Mouse (Mus musculus): Measurements from ENCODE around the gene BC028528. TPM values are rescaled to one million over a fixed set of nuclear protein-coding genes. Genes with fewer than 3 reads are reported as not detected.
A peak's percentile ranks its signal among the peaks of the same experiment; 100 is the strongest.

The BC028528 gene
- polyA plus RNA-seq (2012; rRNA removed): 14.2 and 15.6 TPM in 2 replicates

DNA sequence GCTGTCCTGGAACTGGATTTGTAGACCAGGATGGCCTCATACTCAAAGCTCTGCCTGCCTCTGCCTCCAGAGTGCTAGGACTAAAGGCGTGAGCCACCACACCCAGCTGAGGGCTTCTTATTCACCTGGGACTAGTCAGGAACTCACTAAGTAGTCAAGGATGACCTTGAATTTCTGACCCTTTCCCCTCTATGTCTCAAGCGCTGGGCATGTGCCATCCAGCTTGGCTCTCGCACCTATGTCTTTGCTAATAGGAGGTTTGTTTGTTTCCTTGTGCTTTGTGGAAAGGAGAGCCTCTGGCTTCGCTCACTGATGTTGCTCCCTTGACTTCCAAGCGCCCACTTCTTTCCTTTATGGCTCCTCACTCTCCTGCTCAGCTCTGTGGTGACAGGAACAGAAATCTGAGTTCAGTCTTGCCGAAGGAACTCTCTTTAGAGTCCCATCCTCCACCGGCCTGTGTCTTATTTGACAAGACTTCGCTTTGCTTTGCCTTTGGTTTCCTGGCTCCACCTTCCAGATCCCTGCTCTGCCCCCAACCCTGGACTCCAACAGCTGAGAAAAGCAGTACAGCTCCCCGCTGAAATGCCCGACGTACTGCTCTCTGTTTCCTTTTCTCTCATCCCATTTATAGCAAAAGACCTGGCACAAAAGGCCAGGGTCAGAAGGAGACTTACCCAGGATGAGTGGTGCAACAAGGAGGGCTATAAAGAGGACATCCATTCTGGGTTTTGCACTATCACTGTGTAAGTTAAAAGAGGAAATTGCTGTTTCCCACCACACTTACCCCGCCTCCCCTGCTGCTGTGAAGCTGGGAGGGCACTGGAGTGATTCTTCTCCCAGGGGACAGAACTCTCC is at the start of gene BC028528:
Gene BC028528 (minus strand): TSS at position 795 of the 855 bp plus-strand sequence.
- Histone ChIP-seq H3K27ac (ENCODE audit: insufficient read depth, low read length) (peak within 1 kb of the TSS; percentile 90), H3K4me3 (ENCODE audit: insufficient read depth, low read length) (peak within 1 kb of the TSS; percentile 8), H3K4me1 (ENCODE audit: control insufficient read depth, insufficient read depth, low read length) (0 out of 2 replicates have a peak, but pooled peaks cover 3% of the 10 kb centered on the region)
- no peak for TF ChIP-seq CTCF (IDR thresholded peaks at IDR 0.05; ENCODE audit: extremely low read depth, insufficient read depth, low read length)

DNA sequence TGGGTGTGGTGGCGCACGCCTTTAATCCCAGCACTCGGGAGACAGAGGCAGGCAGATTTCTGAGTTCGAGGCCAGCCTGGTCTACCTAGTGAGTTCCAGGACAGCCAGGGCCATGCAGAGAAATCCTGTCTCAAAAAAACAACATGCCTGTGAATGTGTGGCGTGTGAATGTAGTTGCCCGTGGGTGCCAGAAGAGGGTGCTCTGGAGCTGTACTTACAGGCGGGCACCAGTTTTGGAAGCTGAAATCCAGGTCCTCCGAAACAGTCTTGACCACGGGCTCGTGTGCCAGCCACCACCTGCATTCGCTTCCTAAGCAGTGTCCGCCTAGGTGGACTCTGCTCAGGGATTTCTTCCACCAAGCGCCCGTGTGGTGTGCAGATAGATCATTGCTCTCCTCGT is 47.0 kb upstream of the BC028528 start:
- Histone ChIP-seq H3K4me3 (ENCODE audit: insufficient read depth, low read length) (no peak overlapping the region), H3K27ac (ENCODE audit: insufficient read depth, low read length) (no peak overlapping the region), H3K4me1 (ENCODE audit: control insufficient read depth, insufficient read depth, low read length) (no peaks in the 10 kb centered on the region)
- TF ChIP-seq POLR2A (IDR thresholded peaks at IDR 0.05; ENCODE audit: extremely low read depth, insufficient read depth, low read length) (no peak), CTCF (IDR thresholded peaks at IDR 0.05; ENCODE audit: extremely low read depth, insufficient read depth, low read length) (0 out of 2 replicates have a peak, but pooled peaks have one; percentile 10)

DNA sequence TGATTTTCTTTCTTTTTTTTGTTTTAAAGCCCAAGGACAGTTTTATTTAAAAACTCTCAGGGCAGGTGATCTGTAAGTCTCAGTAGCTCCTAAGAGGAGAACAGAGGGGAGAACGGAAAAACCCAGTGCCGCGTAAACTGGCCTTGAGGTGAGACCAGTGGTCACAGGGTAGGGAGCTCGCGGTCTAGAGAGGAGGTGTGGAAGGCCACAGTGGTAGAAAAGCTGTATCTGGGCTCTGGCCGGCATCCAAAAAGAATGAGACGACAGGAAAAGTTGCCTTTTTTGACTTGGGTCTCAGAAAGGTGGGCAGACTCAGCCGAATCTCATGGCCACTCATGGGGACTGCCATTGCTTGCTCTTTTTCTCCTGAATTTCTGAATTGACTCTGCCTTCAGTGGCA is 46.4 kb upstream of the BC028528 start:
- Histone ChIP-seq H3K4me1 (ENCODE audit: control insufficient read depth, insufficient read depth, low read length) (no peaks in the 10 kb centered on the region), H3K4me3 (ENCODE audit: insufficient read depth, low read length) (no peak overlapping the region), H3K27ac (ENCODE audit: insufficient read depth, low read length) (no peak overlapping the region)
- TF ChIP-seq CTCF (IDR thresholded peaks at IDR 0.05; ENCODE audit: extremely low read depth, insufficient read depth, low read length): no peak
- TF ChIP-seq POLR2A (IDR thresholded peaks at IDR 0.05; ENCODE audit: extremely low read depth, insufficient read depth, low read length): no peak

DNA sequence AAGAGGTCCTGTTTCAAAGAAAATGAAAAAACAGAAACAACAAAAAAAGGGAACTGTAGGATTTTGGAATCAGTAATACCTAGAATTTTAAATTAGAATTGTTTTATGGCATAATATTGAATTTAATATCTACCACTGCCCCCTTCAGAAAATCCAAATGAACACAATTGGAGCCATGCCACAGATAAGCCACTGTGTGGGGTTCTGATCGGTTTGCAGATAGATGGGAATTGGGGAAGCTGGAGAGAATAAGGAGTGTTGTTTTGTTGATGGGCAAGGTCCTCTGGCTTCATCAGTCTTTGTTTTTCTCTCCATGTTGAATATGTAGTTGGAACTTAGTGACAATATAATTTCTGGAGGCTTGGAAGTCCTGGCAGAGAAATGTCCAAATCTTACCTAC is 42.6 kb upstream of the BC028528 start:
- H3K4me1 ChIP-seq (ENCODE audit: control insufficient read depth, insufficient read depth, low read length): no peaks in the 10 kb centered on the region
- TF ChIP-seq POLR2A (IDR thresholded peaks at IDR 0.05; ENCODE audit: extremely low read depth, insufficient read depth, low read length): no peak
- TF ChIP-seq CTCF (IDR thresholded peaks at IDR 0.05; ENCODE audit: extremely low read depth, insufficient read depth, low read length): no peak
- H3K4me3 ChIP-seq (ENCODE audit: insufficient read depth, low read length): no peak overlapping the region
- no peak overlapping the region for H3K27ac ChIP-seq (ENCODE audit: insufficient read depth, low read length)

DNA sequence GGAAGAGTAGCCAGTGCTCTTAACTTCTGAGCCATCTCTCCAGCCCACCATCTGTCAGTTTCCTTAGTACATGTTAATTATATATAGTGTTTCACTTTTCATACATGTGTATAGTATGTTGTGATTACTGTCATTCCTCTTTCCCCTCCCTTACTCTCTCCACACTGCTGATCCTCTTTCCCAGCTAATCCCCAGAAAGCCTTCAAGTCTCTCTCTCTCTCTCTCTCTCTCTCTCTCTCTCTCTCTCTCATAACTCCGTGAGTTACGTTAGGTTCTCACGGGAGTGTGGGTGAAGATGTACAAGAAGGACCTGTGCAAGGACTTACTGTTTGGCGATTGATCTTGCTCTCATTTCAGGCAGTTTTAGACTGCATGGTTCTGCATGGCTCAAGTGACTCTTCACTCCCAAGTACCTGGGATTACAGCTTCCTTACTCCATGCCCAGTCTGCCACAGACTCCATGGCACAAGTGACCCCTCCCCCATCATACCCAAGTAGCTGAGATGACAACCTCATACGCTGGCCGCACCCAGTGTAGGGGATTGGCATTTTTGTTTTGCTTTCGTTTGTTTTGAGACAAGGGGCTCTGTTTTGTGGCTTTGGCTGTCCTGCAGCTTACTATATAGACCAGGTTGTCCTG is 41.4 kb upstream of the BC028528 start:
- Histone ChIP-seq H3K4me3 (ENCODE audit: insufficient read depth, low read length) (no peak overlapping the region), H3K27ac (ENCODE audit: insufficient read depth, low read length) (no peak overlapping the region), H3K4me1 (ENCODE audit: control insufficient read depth, insufficient read depth, low read length) (no peaks in the 10 kb centered on the region)
- TF ChIP-seq CTCF (IDR thresholded peaks at IDR 0.05; ENCODE audit: extremely low read depth, insufficient read depth, low read length) (no peak), POLR2A (IDR thresholded peaks at IDR 0.05; ENCODE audit: extremely low read depth, insufficient read depth, low read length) (no peak)

DNA sequence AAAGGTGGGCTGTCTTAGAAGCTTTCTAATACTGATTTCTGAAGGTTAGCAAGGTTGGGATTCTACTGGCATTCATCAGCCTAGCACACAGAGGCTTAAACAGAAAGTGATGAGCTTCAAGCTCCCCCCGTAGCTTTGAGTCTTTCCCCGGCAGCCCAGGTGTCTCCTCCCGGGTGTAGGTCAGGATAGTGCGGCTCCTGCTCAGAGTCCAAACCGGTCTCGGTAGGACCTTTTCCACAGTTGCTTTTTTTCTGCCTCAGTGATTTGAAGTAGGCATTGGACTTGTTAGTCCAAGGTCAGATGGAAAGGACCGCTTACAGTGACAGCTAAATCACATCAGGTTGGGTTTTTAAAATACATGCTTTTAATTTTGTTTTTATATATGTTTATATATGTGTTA is 40.8 kb upstream of the BC028528 start:
- Histone ChIP-seq H3K27ac (ENCODE audit: insufficient read depth, low read length) (no peak overlapping the region), H3K4me3 (ENCODE audit: insufficient read depth, low read length) (no peak overlapping the region), H3K4me1 (ENCODE audit: control insufficient read depth, insufficient read depth, low read length) (no peaks in the 10 kb centered on the region)
- no peak for TF ChIP-seq POLR2A (IDR thresholded peaks at IDR 0.05; ENCODE audit: extremely low read depth, insufficient read depth, low read length)
- TF ChIP-seq CTCF (IDR thresholded peaks at IDR 0.05; ENCODE audit: extremely low read depth, insufficient read depth, low read length): no peak

DNA sequence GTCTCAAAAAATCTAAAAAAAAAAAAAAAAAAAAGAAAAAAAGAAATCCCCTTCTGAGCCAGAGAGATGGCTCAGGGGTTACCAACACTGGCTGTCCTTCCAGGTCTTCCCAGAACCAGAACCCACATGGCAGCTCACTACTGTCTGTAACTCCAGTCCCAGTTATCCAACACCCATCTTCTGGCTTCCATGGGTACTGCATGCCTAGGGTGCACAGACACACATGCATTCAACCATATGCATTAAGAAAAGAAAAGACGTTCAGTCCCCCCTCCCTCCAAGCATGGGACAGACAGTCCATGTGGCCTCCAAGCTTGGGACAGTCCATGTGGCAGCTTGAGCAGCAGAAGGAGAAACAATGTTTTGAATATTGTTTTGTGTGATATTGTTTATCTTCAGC is 40.4 kb upstream of the BC028528 start:
- TF ChIP-seq CTCF (IDR thresholded peaks at IDR 0.05; ENCODE audit: extremely low read depth, insufficient read depth, low read length): no peak
- no peak for TF ChIP-seq POLR2A (IDR thresholded peaks at IDR 0.05; ENCODE audit: extremely low read depth, insufficient read depth, low read length)
- Histone ChIP-seq H3K4me3 (ENCODE audit: insufficient read depth, low read length) (no peak overlapping the region), H3K27ac (ENCODE audit: insufficient read depth, low read length) (no peak overlapping the region), H3K4me1 (ENCODE audit: control insufficient read depth, insufficient read depth, low read length) (no peaks in the 10 kb centered on the region)

DNA sequence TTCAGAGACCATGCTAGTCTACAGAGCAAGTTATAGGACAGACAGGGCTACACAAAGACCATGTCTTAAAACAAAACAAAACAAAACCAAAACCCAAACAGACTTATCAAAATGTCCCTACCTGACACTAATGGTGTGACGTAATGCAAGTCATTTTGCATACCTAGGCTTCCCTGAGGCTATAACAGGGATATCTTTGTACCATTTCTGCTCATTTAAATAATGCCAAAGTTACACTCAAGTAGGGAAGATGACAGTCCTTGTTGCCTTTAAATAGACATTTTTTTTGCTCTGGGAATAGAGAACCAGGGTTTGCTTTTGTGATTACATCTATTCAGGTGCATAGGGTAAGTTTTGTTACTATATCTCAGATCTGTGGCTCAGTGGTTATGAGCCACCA is 39.7 kb upstream of the BC028528 start:
- Histone ChIP-seq H3K27ac (ENCODE audit: insufficient read depth, low read length) (no peak overlapping the region), H3K4me3 (ENCODE audit: insufficient read depth, low read length) (no peak overlapping the region), H3K4me1 (ENCODE audit: control insufficient read depth, insufficient read depth, low read length) (no peaks in the 10 kb centered on the region)
- no peak for TF ChIP-seq POLR2A (IDR thresholded peaks at IDR 0.05; ENCODE audit: extremely low read depth, insufficient read depth, low read length)
- no peak for TF ChIP-seq CTCF (IDR thresholded peaks at IDR 0.05; ENCODE audit: extremely low read depth, insufficient read depth, low read length)

DNA sequence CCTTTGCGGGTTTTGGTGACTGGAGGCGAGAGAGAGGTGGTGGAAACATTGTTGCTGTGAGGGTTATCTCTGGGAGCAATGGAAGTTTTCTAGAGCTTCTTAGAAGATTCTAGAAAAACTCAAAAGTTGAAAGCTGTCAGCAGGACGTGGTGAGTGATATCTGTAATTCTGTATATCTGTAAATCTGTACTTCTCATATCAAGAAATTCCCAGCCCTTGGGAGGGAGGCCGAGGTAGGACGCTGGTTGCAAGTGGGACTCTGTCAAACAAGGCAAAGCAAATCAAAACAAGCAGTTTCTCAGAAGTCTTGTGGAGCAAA is 38.6 kb upstream of the BC028528 start:
- no peaks in the 10 kb centered on the region for H3K4me1 ChIP-seq (ENCODE audit: control insufficient read depth, insufficient read depth, low read length)
- H3K27ac ChIP-seq (ENCODE audit: insufficient read depth, low read length): no peak overlapping the region
- TF ChIP-seq POLR2A (IDR thresholded peaks at IDR 0.05; ENCODE audit: extremely low read depth, insufficient read depth, low read length) (no peak), CTCF (IDR thresholded peaks at IDR 0.05; ENCODE audit: extremely low read depth, insufficient read depth, low read length) (no peak)
- H3K4me3 ChIP-seq (ENCODE audit: insufficient read depth, low read length): peak overlapping the region; percentile 52
